Mouse (Mus musculus) heart, adult 2 months (tissue): ENCODE measurements around the gene Grk2. TPM values are rescaled to one million over a fixed set of nuclear protein-coding genes. Genes with fewer than 3 reads are reported as not detected.

ENCODE experiments used
- DNase-seq, 2 experiments: peaks; one replicate each; pipeline ENCODE4 v3.0.0; 2021
- H3K27ac ChIP-seq: fragments of 200-600 bp; 2 replicates; pipeline ENCODE4 v1.8.1; 2022
- H3K27me3 ChIP-seq: fragments of 200-500 bp; 2 replicates; pipeline ENCODE4 v1.6.1; 2012; ENCODE audit warnings: mild to moderate bottlenecking, low read length, inconsistent platforms, mixed read lengths; ENCODE audit not compliant: control insufficient read depth, insufficient read depth
- H3K36me3 ChIP-seq: fragments of 200-500 bp; 2 replicates; pipeline ENCODE4 v1.6.1; 2012; ENCODE audit warnings: low read length, inconsistent platforms; ENCODE audit not compliant: control insufficient read depth, insufficient read depth
- H3K4me1 ChIP-seq: fragments of 200-500 bp; 2 replicates; pipeline ENCODE4 v1.6.1; 2011; ENCODE audit warnings: low read length; ENCODE audit not compliant: control insufficient read depth, insufficient read depth
- H3K4me3 ChIP-seq: fragments of 200-600 bp; 2 replicates; pipeline ENCODE4 v1.8.1; 2022
- H3K79me2 ChIP-seq: fragments of 200-500 bp; replicated peaks from 2 replicates; pipeline ENCODE4 v1.6.1; 2012; ENCODE audit warnings: mild to moderate bottlenecking, inconsistent platforms, low read length, moderate library complexity, mixed read lengths; ENCODE audit not compliant: control insufficient read depth, insufficient read depth
- H3K9ac ChIP-seq: fragments of 200-500 bp; 2 replicates; pipeline ENCODE4 v1.6.1; 2012; ENCODE audit warnings: low read depth, mild to moderate bottlenecking, control low read depth, inconsistent platforms, low read length, mixed read lengths
- CTCF ChIP-seq: fragments of 200-600 bp; IDR thresholded peaks from 2 replicates; pipeline ENCODE4 v1.8.1; 2022; ENCODE audit warnings: antibody characterized with exemption, mild to moderate bottlenecking, moderate library complexity
- EP300 ChIP-seq: fragments of 200-500 bp; IDR thresholded peaks from 2 replicates; pipeline ENCODE4 v1.6.1; 2011; ENCODE audit warnings: low read depth, low read length, control low read depth; ENCODE audit not compliant: insufficient read depth
- POLR2A ChIP-seq: fragments of 200-500 bp; IDR thresholded peaks from 2 replicates; pipeline ENCODE4 v1.6.1; 2011; ENCODE audit warnings: mild to moderate bottlenecking, low read depth, low read length, control low read depth; ENCODE audit not compliant: insufficient read depth
- WGBS: fragments of 180-500 bp; shearing (Covaris S2); methylation state at CpG from one replicate; pipeline ENCODE4 v1.1.7; 2018; 5-methylcytosine and 5-hydroxymethylcytosine counted together
- intact Hi-C: fragments of 180-260 bp; cut with DNase I; formaldehyde crosslinking; loops from one replicate; pipeline ENCODE4 v1.15.1; 2025
- microRNA-seq, 2 experiments: library from miRNA; unstranded; fragments of <30 nt; microRNA quantifications; one replicate each; pipeline ENCODE4 v1.2.0; 2021
- polyA plus RNA-seq: library from polyadenylated mRNA; depleted of rRNA; stranded (reverse); fragments of >200 nt; gene quantifications from 2 replicates; pipeline ENCODE4 v1.2.3, GENCODE M21; 2012; rRNA removed
- total RNA-seq, 2 experiments: library from RNA; stranded (reverse); gene quantifications; 2 replicates each; pipeline ENCODE4 v1.2.3; 2021

The Grk2 gene
- total and polyA plus RNA-seq, 3 experiments = 53.6 to 59.0 (median 56.0) TPM

DNA sequence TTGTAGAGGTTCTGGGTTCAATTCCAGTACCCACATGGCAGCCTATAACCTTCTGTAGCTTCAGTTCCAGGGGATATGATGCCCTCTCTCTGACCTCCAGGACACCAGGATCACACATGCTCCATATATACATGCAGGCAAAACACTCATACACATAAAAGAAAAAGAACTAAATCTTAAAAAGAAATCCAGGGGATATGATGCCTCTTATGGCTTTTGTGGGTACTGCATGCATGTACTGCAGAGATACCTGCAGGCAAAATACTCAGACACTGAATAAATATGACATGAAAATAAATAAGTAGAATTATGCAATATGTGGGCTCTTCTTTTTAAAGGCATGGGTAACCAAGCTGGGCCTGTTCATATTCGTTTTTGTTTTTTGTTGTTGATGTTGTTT lies 59.0 kb downstream of the Grk2 start:
- H3K4me3 ChIP-seq = no peak overlapping the region
- intact Hi-C loops = no loop called here
- no peaks in the 10 kb centered on the region for H3K4me1 ChIP-seq
- 52% methylated on average over 1 of the region's 1 CpGs for WGBS
- H3K9ac ChIP-seq = no peak overlapping the region
- no peak for TF ChIP-seq EP300
- peak; percentile 55 for TF ChIP-seq CTCF
- no peak for TF ChIP-seq POLR2A
- no peaks in the 10 kb centered on the region for H3K36me3 ChIP-seq
- DNase-seq = no peak
- no peaks in the 10 kb centered on the region for H3K27me3 ChIP-seq
- H3K79me2 ChIP-seq = no peaks in the 10 kb centered on the region
- no peak overlapping the region for H3K27ac ChIP-seq

DNA sequence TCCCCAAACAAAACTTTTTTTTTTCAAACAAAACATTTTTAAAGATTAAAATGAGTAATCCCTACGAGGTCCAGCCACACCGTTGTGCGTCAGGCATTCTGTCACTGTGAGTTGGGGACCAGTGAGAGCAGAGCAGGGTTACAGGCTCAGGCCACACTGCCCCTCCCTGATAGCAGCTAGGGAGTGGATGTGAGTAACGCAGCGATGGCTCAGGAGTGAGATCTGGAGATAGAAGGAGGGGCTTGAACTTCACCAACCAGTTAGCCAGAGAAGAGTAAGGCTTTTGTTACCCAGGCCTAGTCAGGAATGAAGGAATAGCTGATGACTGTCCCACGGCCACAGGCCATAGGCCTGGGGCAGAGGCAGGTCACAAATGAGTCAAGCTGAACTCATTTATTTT lies 61.2 kb downstream of the Grk2 start:
- H3K9ac ChIP-seq = no peak overlapping the region
- intact Hi-C loops = loop anchor here (5.0 kb wide), 1 partner anchor 37 kb away; no protein-coding TSS in a partner anchor
- no peak for DNase-seq
- no peak overlapping the region for H3K27ac ChIP-seq
- no peaks in the 10 kb centered on the region for H3K36me3 ChIP-seq
- H3K4me3 ChIP-seq = no peak overlapping the region
- no peaks in the 10 kb centered on the region for H3K27me3 ChIP-seq
- H3K4me1 ChIP-seq = no peaks in the 10 kb centered on the region
- no peaks in the 10 kb centered on the region for H3K79me2 ChIP-seq
- 86% methylated on average over 6 of the region's 6 CpGs for WGBS
- TF ChIP-seq CTCF (no peak), POLR2A (no peak), EP300 (no peak)

GRCm38 (mm10) chr19:4242416-4242815 lies 63.6 kb downstream of the Grk2 start:
- Histone ChIP-seq H3K79me2 (no peaks in the 10 kb centered on the region), H3K27me3 (no peaks in the 10 kb centered on the region), H3K4me3 (no peak overlapping the region), H3K27ac (no peak overlapping the region), H3K9ac (no peak overlapping the region), H3K36me3 (no peaks in the 10 kb centered on the region), H3K4me1 (no peaks in the 10 kb centered on the region)
- intact Hi-C loops = loop anchor here (5.0 kb wide), 1 partner anchor 35 kb away; no protein-coding TSS in a partner anchor
- no peak for DNase-seq
- TF ChIP-seq POLR2A (no peak), CTCF (peak; percentile 25), EP300 (no peak)
- WGBS = 66% methylated on average over 3 of the region's 3 CpGs

DNA sequence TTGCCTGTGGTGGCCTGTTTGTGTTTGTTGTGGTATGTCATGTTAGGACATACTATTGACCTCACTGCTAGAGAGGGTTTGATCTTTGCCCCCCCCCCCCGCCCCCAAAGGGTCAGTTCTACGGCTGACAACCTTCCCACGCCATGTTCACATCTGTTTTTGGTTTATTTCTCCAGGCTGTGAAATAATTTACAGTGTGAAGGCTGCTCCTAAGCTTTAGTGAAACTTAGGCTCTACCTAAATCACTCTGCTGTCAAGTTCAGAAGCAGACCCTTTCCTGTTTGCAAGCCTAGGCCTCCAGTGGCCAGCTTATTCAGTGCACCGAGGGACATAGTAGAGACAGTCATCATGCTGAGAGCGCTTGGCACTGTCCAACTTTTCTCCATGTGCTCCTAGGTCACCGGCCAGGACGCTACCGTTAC lies 65.8 kb downstream of the Grk2 start:
- H3K79me2 ChIP-seq = no peaks in the 10 kb centered on the region
- no peak for DNase-seq
- 67% methylated on average over 8 of the region's 8 CpGs for WGBS
- no peak overlapping the region for H3K27ac ChIP-seq
- no peak overlapping the region for H3K4me3 ChIP-seq
- no peaks in the 10 kb centered on the region for H3K4me1 ChIP-seq
- H3K27me3 ChIP-seq = no peaks in the 10 kb centered on the region
- TF ChIP-seq CTCF (no peak), EP300 (no peak), POLR2A (no peak)
- intact Hi-C loops = loop anchor here (5.0 kb wide), 1 partner anchor 33 kb away; no protein-coding TSS in a partner anchor
- no peaks in the 10 kb centered on the region for H3K36me3 ChIP-seq
- H3K9ac ChIP-seq = no peak overlapping the region

Small RNA genes within 50 kb of the gene (microRNA-seq; reads per million reads assigned to microRNA genes)
- 1.2 to 1.7 reads per million in 2 experiments for gene Mir6985

Other genes starting within 250 kb of the Grk2 start
- not detected for gene Gstp3, start 246.7 kb downstream of the Grk2 start, total RNA-seq
- gene Gstp3, start 246.7 kb downstream of the Grk2 start, polyA plus RNA-seq = 1.1 TPM in 1 of 2 replicates, not detected in the other
- not detected for gene Cabp2, start 224.6 kb downstream of the Grk2 start, total RNA-seq
- gene Cabp2, start 224.6 kb downstream of the Grk2 start, polyA plus RNA-seq = not detected in 2 replicates
- gene Cdk2ap2, start 209.0 kb downstream of the Grk2 start, total RNA-seq = 10 to 100 TPM; 39.9 to 43.2 TPM
- 81.3 and 85.3 TPM in 2 replicates for gene Cdk2ap2, start 209.0 kb downstream of the Grk2 start, polyA plus RNA-seq
- 10 to 100 TPM; 18.1 to 19.9 TPM for gene Pitpnm1, start 206.2 kb downstream of the Grk2 start, total RNA-seq
- 43.6 and 49.9 TPM in 2 replicates for gene Pitpnm1, start 206.2 kb downstream of the Grk2 start, polyA plus RNA-seq
- gene Aip, start 180.4 kb downstream of the Grk2 start, total RNA-seq = 10 to 100 TPM; 55.1 to 60.6 TPM
- 69.4 and 82.1 TPM in 2 replicates for gene Aip, start 180.4 kb downstream of the Grk2 start, polyA plus RNA-seq
- gene Gpr152, start 166.4 kb downstream of the Grk2 start, total RNA-seq = under 1 TPM in 1 of 2 experiments, not detected in 1; 0.05 TPM
- 0.12 TPM in 2 replicates for gene Gpr152, start 166.4 kb downstream of the Grk2 start, polyA plus RNA-seq
- gene Cabp4, start 162.2 kb downstream of the Grk2 start, total RNA-seq = not detected
- gene Cabp4, start 162.2 kb downstream of the Grk2 start, polyA plus RNA-seq = 0.21 TPM in 1 of 2 replicates, not detected in the other
- gene Coro1b, start 157.6 kb downstream of the Grk2 start, total RNA-seq = 10 to 100 TPM; 43.9 to 45.1 TPM
- 83.3 and 95.0 TPM in 2 replicates for gene Coro1b, start 157.6 kb downstream of the Grk2 start, polyA plus RNA-seq
- 1 to 10 TPM; 1.1 to 1.7 TPM for gene Ptprcap, start 152.6 kb downstream of the Grk2 start, total RNA-seq
- gene Ptprcap, start 152.6 kb downstream of the Grk2 start, polyA plus RNA-seq = 2.2 and 6.4 TPM in 2 replicates
- 10 to 100 TPM; 14.7 to 18.2 TPM for gene Rps6kb2, start 142.9 kb downstream of the Grk2 start, total RNA-seq
- gene Rps6kb2, start 142.9 kb downstream of the Grk2 start, polyA plus RNA-seq = 29.5 and 32.9 TPM in 2 replicates
- 10 to 100 TPM; 24.4 to 27.0 TPM for gene Carns1, start 130.7 kb downstream of the Grk2 start, total RNA-seq
- 78.0 and 79.1 TPM in 2 replicates for gene Carns1, start 130.7 kb downstream of the Grk2 start, polyA plus RNA-seq
- 10 to 100 TPM; 12.4 to 14.4 TPM for gene Tbc1d10c, start 114.9 kb downstream of the Grk2 start, total RNA-seq
- gene Tbc1d10c, start 114.9 kb downstream of the Grk2 start, polyA plus RNA-seq = 13.7 and 15.8 TPM in 2 replicates
- 100 to 1,000 TPM; 272 to 313 TPM for gene Ppp1ca, start 114.2 kb downstream of the Grk2 start, total RNA-seq
- 406 and 497 TPM in 2 replicates for gene Ppp1ca, start 114.2 kb downstream of the Grk2 start, polyA plus RNA-seq
- 1 to 10 TPM; 4.1 to 4.4 TPM for gene Rad9a, start 104.6 kb downstream of the Grk2 start, total RNA-seq
- gene Rad9a, start 104.6 kb downstream of the Grk2 start, polyA plus RNA-seq = 13.5 and 13.9 TPM in 2 replicates
- gene Clcf1, start 92.0 kb downstream of the Grk2 start, total RNA-seq = 1 to 10 TPM in 1 of 2 experiments, under 1 TPM in 1; 0.55 to 1.0 TPM
- 2.8 and 5.4 TPM in 2 replicates for gene Clcf1, start 92.0 kb downstream of the Grk2 start, polyA plus RNA-seq
- not detected for gene AC109138.7, start 91.9 kb downstream of the Grk2 start, total RNA-seq
- 15.3 TPM in 1 of 2 replicates, not detected in the other for gene AC109138.7, start 91.9 kb downstream of the Grk2 start, polyA plus RNA-seq
- gene Pold4, start 74.3 kb downstream of the Grk2 start, total RNA-seq = 10 to 100 TPM in 1 of 2 experiments, 1 to 10 TPM in 1; 9.2 to 12.0 TPM
- gene Pold4, start 74.3 kb downstream of the Grk2 start, polyA plus RNA-seq = 36.9 and 48.1 TPM in 2 replicates
- gene Ssh3, start 37.0 kb downstream of the Grk2 start, total RNA-seq = 1 to 10 TPM; 6.7 to 7.3 TPM
- gene Ssh3, start 37.0 kb downstream of the Grk2 start, polyA plus RNA-seq = 13.7 and 15.9 TPM in 2 replicates
- gene Ankrd13d, start 23.1 kb downstream of the Grk2 start, total RNA-seq = under 1 TPM; 0.34 to 0.60 TPM
- gene Ankrd13d, start 23.1 kb downstream of the Grk2 start, polyA plus RNA-seq = 1.4 and 1.5 TPM in 2 replicates
- gene Kdm2a, start 92.1 kb upstream of the Grk2 start, total RNA-seq = 10 to 100 TPM; 36.4 to 38.6 TPM
- 49.7 and 82.9 TPM in 2 replicates for gene Kdm2a, start 92.1 kb upstream of the Grk2 start, polyA plus RNA-seq
- gene Rhod, start 133.2 kb upstream of the Grk2 start, total RNA-seq = 1 to 10 TPM; 5.3 to 5.5 TPM
- gene Rhod, start 133.2 kb upstream of the Grk2 start, polyA plus RNA-seq = 8.5 and 9.2 TPM in 2 replicates
- gene Syt12, start 171.2 kb upstream of the Grk2 start, total RNA-seq = 10 to 100 TPM in 1 of 2 experiments, 1 to 10 TPM in 1; 6.9 to 13.2 TPM
- gene Syt12, start 171.2 kb upstream of the Grk2 start, polyA plus RNA-seq = 1.8 and 3.2 TPM in 2 replicates
- not detected for gene 2010003K11Rik, start 192.4 kb upstream of the Grk2 start, total RNA-seq
- gene 2010003K11Rik, start 192.4 kb upstream of the Grk2 start, polyA plus RNA-seq = 0.29 and 0.70 TPM in 2 replicates
- 10 to 100 TPM; 44.8 to 52.5 TPM for gene Pcx, start 204.2 kb upstream of the Grk2 start, total RNA-seq
- 25.1 and 39.0 TPM in 2 replicates for gene Pcx, start 204.2 kb upstream of the Grk2 start, polyA plus RNA-seq